Mouse (Mus musculus) MEL (cell line): ENCODE measurements around the gene Gm340. TPM values are rescaled to one million over a fixed set of nuclear protein-coding genes. Genes with fewer than 3 reads are reported as not detected.

Experiments used
- DNase-seq: peaks from one replicate; pipeline ENCODE4 v3.0.0; 2011; ENCODE audit warnings: low read depth, low spot score
- H3K27ac ChIP-seq: 2 replicates; pipeline ENCODE4 v1.5.1; 2012; ENCODE audit warnings: low read depth, mild to moderate bottlenecking, control low read depth, low read length, moderate library complexity; ENCODE audit not compliant: control insufficient read depth
- H3K27me3 ChIP-seq, 2 experiments: fragments of 150-350 bp in 1 of 2; sonication (generic) in 1 of 2; 2 replicates each; pipeline ENCODE4 v1.6.1; 2012; ENCODE audit warnings: low read length in 2 of 2, mild to moderate bottlenecking in 2 of 2, improper control_type of control experiment in 1 of 2, moderate library complexity in 1 of 2; ENCODE audit not compliant: insufficient read depth in 2 of 2, control insufficient read depth in 1 of 2
- H3K36me3 ChIP-seq, 2 experiments: 2 replicates each; pipeline ENCODE4 v1.6.1; 2012 to 2014; ENCODE audit warnings: low read length in 2 of 2, improper control_type of control experiment in 1 of 2, inconsistent platforms in 1 of 2, mild to moderate bottlenecking in 1 of 2; ENCODE audit not compliant: insufficient read depth in 2 of 2, control insufficient read depth in 1 of 2
- H3K4me1 ChIP-seq, 2 experiments: fragments of 150-350 bp in 1 of 2; sonication (generic) in 1 of 2; 2 replicates each; pipeline ENCODE4 v1.6.1; 2012; ENCODE audit warnings: low read length in 2 of 2, improper control_type of control experiment in 1 of 2, mild to moderate bottlenecking in 1 of 2; ENCODE audit not compliant: insufficient read depth in 2 of 2, control insufficient read depth in 1 of 2
- H3K4me3 ChIP-seq, 2 experiments: fragments of 150-350 bp in 1 of 2; sonication (generic) in 1 of 2; 2 replicates each; pipeline ENCODE4 v1.5.1; 2012; ENCODE audit warnings: low read depth in 2 of 2, low read length in 2 of 2, mild to moderate bottlenecking in 2 of 2, moderate library complexity in 2 of 2, control low read depth in 1 of 2, improper control_type of control experiment in 1 of 2; ENCODE audit not compliant: control insufficient read depth in 1 of 2, insufficient read depth in 1 of 2
- H3K79me2 ChIP-seq: 2 replicates; pipeline ENCODE4 v1.6.1; 2012; ENCODE audit warnings: mild to moderate bottlenecking, low read length, moderate library complexity; ENCODE audit not compliant: control insufficient read depth, poor library complexity, insufficient read depth
- H3K9ac ChIP-seq: 2 replicates; pipeline ENCODE4 v1.6.1; 2012; ENCODE audit warnings: low read depth, mild to moderate bottlenecking, control low read depth, low read length, moderate library complexity; ENCODE audit not compliant: control insufficient read depth, poor library complexity, severe bottlenecking
- H3K9me3 ChIP-seq: fragments of 150-350 bp; sonication (generic); replicated peaks from 2 replicates; pipeline ENCODE4 v1.6.1; 2012; ENCODE audit warnings: mild to moderate bottlenecking, low read length, improper control_type of control experiment, moderate library complexity; ENCODE audit not compliant: insufficient read depth
- CHD1 ChIP-seq: IDR thresholded peaks from 2 replicates; pipeline ENCODE4 v1.6.1; 2012; ENCODE audit warnings: low read depth, mild to moderate bottlenecking, inconsistent platforms, low read length, improper control_type of control experiment
- E2F4 ChIP-seq: IDR thresholded peaks from 2 replicates; pipeline ENCODE4 v1.6.1; 2011; ENCODE audit warnings: low read depth, low read length, improper control_type of control experiment, borderline replicate concordance
- ELF1 ChIP-seq: IDR thresholded peaks from 2 replicates; pipeline ENCODE4 v1.6.1; 2014; ENCODE audit warnings: low read depth, mild to moderate bottlenecking, inconsistent platforms, low read length, improper control_type of control experiment, moderate library complexity
- EP300 ChIP-seq, 2 experiments: IDR thresholded peaks; 2 replicates each; pipeline ENCODE4 v1.6.1; 2011; ENCODE audit warnings: improper control_type of control experiment in 2 of 2, low read length in 2 of 2, low read depth in 1 of 2, mild to moderate bottlenecking in 1 of 2
- GATA1 ChIP-seq: IDR thresholded peaks from 2 replicates; pipeline ENCODE4 v1.6.1; 2011; ENCODE audit warnings: low read depth, low read length, improper control_type of control experiment
- HCFC1 ChIP-seq: IDR thresholded peaks from 2 replicates; pipeline ENCODE4 v1.6.1; 2012; ENCODE audit warnings: low read depth, mild to moderate bottlenecking, inconsistent platforms, low read length, improper control_type of control experiment, moderate library complexity
- JUND ChIP-seq: IDR thresholded peaks from 2 replicates; pipeline ENCODE4 v1.6.1; 2011; ENCODE audit warnings: low read depth, mild to moderate bottlenecking, improper control_type of control experiment, low read length
- MXI1 ChIP-seq: IDR thresholded peaks from 2 replicates; pipeline ENCODE4 v1.6.1; 2011; ENCODE audit warnings: mild to moderate bottlenecking, low read depth, low read length, improper control_type of control experiment
- MYB ChIP-seq: IDR thresholded peaks from 2 replicates; pipeline ENCODE4 v1.6.1; 2011; ENCODE audit warnings: mild to moderate bottlenecking, low read depth, low read length, improper control_type of control experiment
- MYC ChIP-seq: IDR thresholded peaks from 2 replicates; pipeline ENCODE4 v1.6.1; 2011; ENCODE audit warnings: low read depth, mild to moderate bottlenecking, low read length, improper control_type of control experiment, moderate library complexity
- NELFE ChIP-seq: IDR thresholded peaks from 2 replicates; pipeline ENCODE4 v1.6.1; 2011; ENCODE audit warnings: low read depth, low read length, improper control_type of control experiment
- POLR2A ChIP-seq, 2 experiments: IDR thresholded peaks; 2 replicates each; pipeline ENCODE4 v1.6.1; 2011 to 2012; ENCODE audit warnings: low read length in 2 of 2, mild to moderate bottlenecking in 2 of 2, control low read depth in 1 of 2, improper control_type of control experiment in 1 of 2, low read depth in 1 of 2, moderate library complexity in 1 of 2; ENCODE audit not compliant: control insufficient read depth in 1 of 2, insufficient read depth in 1 of 2, poor library complexity in 1 of 2
- POLR2AphosphoS2 ChIP-seq: IDR thresholded peaks from 2 replicates; pipeline ENCODE4 v1.6.1; 2011; ENCODE audit warnings: low read length, improper control_type of control experiment
- RAD21 ChIP-seq: IDR thresholded peaks from 2 replicates; pipeline ENCODE4 v1.6.1; 2011; ENCODE audit warnings: mild to moderate bottlenecking, low read depth, low read length, improper control_type of control experiment
- RCOR1 ChIP-seq: IDR thresholded peaks from 2 replicates; pipeline ENCODE4 v1.6.1; 2012; ENCODE audit warnings: low read depth, mild to moderate bottlenecking, inconsistent platforms, low read length, improper control_type of control experiment
- SIN3A ChIP-seq: IDR thresholded peaks from 2 replicates; pipeline ENCODE4 v1.6.1; 2012; ENCODE audit warnings: low read length, improper control_type of control experiment, inconsistent platforms
- UBTF ChIP-seq: IDR thresholded peaks from 2 replicates; pipeline ENCODE4 v1.6.1; 2012; ENCODE audit warnings: low read depth, mild to moderate bottlenecking, inconsistent platforms, low read length, improper control_type of control experiment, moderate library complexity, borderline replicate concordance; ENCODE audit not compliant: insufficient read depth
- USF1 ChIP-seq: IDR thresholded peaks from 2 replicates; pipeline ENCODE4 v1.6.1; 2014; ENCODE audit warnings: low read depth, mild to moderate bottlenecking, inconsistent platforms, low read length, improper control_type of control experiment, moderate library complexity
- ZMIZ1 ChIP-seq: IDR thresholded peaks from 2 replicates; pipeline ENCODE4 v1.6.1; 2012; ENCODE audit warnings: low read depth, mild to moderate bottlenecking, inconsistent platforms, low read length, improper control_type of control experiment, moderate library complexity
- polyA plus RNA-seq, 2 experiments: library from polyadenylated mRNA; stranded (reverse) in 1 of 2; unstranded in 1 of 2; fragments of >175 nt in 1 of 2; fragments of >200 nt in 1 of 2; gene quantifications; 2 replicates each; pipeline versions ENCODE4 v1.2.1 to v1.2.4; 2012; ENCODE audit warnings: low replicate concordance in 2 of 2, low read depth in 1 of 2; ENCODE audit not compliant: insufficient read length in 2 of 2, insufficient read depth in 1 of 2, missing spikeins in 1 of 2
- total RNA-seq: library from RNA; depleted of rRNA; stranded (reverse); fragments of 300-350 nt; gene quantifications from 2 replicates; pipeline ENCODE4 v1.2.3, GENCODE M21; 2012

The Gm340 gene
- total and polyA plus RNA-seq, 3 experiments = 11.0 to 38.9 (median 17.4) TPM

GRCm38 (mm10) chr19:41613325-41614087, 31.3 kb downstream of the Gm340 start:
- no peak overlapping the region for H3K4me3 ChIP-seq
- no peaks in the 10 kb centered on the region for H3K4me1 ChIP-seq
- H3K27ac ChIP-seq = no peak overlapping the region
- H3K9ac ChIP-seq = no peak overlapping the region
- peaks cover 10 to 22% of the 10 kb centered on the region in 2 experiments for H3K27me3 ChIP-seq
- no peak for TF ChIP-seq SIN3A
- TF ChIP-seq USF1 = no peak
- no peak for TF ChIP-seq POLR2AphosphoS2
- TF ChIP-seq EP300 (IDR thresholded peaks at IDR 0.05; ENCODE audit: low read depth in 1 of 2, low read length in 2 of 2) = no peak
- no peak for TF ChIP-seq ELF1
- TF ChIP-seq JUND = no peak
- TF ChIP-seq NELFE = no peak
- TF ChIP-seq UBTF = no peak
- TF ChIP-seq CHD1 = no peak
- TF ChIP-seq HCFC1 = no peak
- TF ChIP-seq RAD21 = no peak
- no peak for TF ChIP-seq POLR2A (IDR thresholded peaks at IDR 0.05; ENCODE audit: control insufficient read depth in 1 of 2, insufficient read depth in 1 of 2, low read depth in 1 of 2, low read length in 2 of 2, poor library complexity in 1 of 2)
- no peak for TF ChIP-seq RCOR1
- TF ChIP-seq MYB = no peak
- no peak for TF ChIP-seq MXI1
- no peak for TF ChIP-seq GATA1
- no peak for DNase-seq
- no peaks in the 10 kb centered on the region for H3K9me3 ChIP-seq
- H3K79me2 ChIP-seq = no peaks in the 10 kb centered on the region
- no peaks in the 10 kb centered on the region for H3K36me3 ChIP-seq

- no peak for DNase-seq
Measured at GRCm38 (mm10) chr19:41615606-41616224, 33.5 kb downstream of the Gm340 start.

More at GRCm38 (mm10) chr19:41615606-41616224, 33.5 kb downstream of the Gm340 start:
- H3K36me3 ChIP-seq = no peaks in the 10 kb centered on the region
- TF ChIP-seq RAD21 = no peak
- no peak for TF ChIP-seq UBTF
- no peak for TF ChIP-seq ZMIZ1
- no peak for TF ChIP-seq E2F4
- no peak for TF ChIP-seq MYC
- no peaks in the 10 kb centered on the region for H3K4me1 ChIP-seq
- H3K9ac ChIP-seq = no peak overlapping the region
- H3K4me3 ChIP-seq = no peak overlapping the region
- no peak overlapping the region for H3K27ac ChIP-seq
- no peaks in the 10 kb centered on the region for H3K79me2 ChIP-seq
- H3K9me3 ChIP-seq = no peaks in the 10 kb centered on the region
- H3K27me3 ChIP-seq = peaks cover 9 to 24% of the 10 kb centered on the region in 2 experiments
